Mouse (Mus musculus) MEL (cell line): ENCODE measurements around the gene Grm1. TPM values are rescaled to one million over a fixed set of nuclear protein-coding genes. Genes with fewer than 3 reads are reported as not detected.

Experiments used
- DNase-seq: peaks from one replicate; pipeline ENCODE4 v3.0.0; 2011; ENCODE audit warnings: low read depth, low spot score
- H3K27ac ChIP-seq: 2 replicates; pipeline ENCODE4 v1.5.1; 2012; ENCODE audit warnings: low read depth, mild to moderate bottlenecking, control low read depth, low read length, moderate library complexity; ENCODE audit not compliant: control insufficient read depth
- H3K27me3 ChIP-seq, 2 experiments: fragments of 150-350 bp in 1 of 2; sonication (generic) in 1 of 2; 2 replicates each; pipeline ENCODE4 v1.6.1; 2012; ENCODE audit warnings: low read length in 2 of 2, mild to moderate bottlenecking in 2 of 2, improper control_type of control experiment in 1 of 2, moderate library complexity in 1 of 2; ENCODE audit not compliant: insufficient read depth in 2 of 2, control insufficient read depth in 1 of 2
- H3K36me3 ChIP-seq, 2 experiments: 2 replicates each; pipeline ENCODE4 v1.6.1; 2012 to 2014; ENCODE audit warnings: low read length in 2 of 2, improper control_type of control experiment in 1 of 2, inconsistent platforms in 1 of 2, mild to moderate bottlenecking in 1 of 2; ENCODE audit not compliant: insufficient read depth in 2 of 2, control insufficient read depth in 1 of 2
- H3K4me1 ChIP-seq, 2 experiments: fragments of 150-350 bp in 1 of 2; sonication (generic) in 1 of 2; 2 replicates each; pipeline ENCODE4 v1.6.1; 2012; ENCODE audit warnings: low read length in 2 of 2, improper control_type of control experiment in 1 of 2, mild to moderate bottlenecking in 1 of 2; ENCODE audit not compliant: insufficient read depth in 2 of 2, control insufficient read depth in 1 of 2
- H3K4me3 ChIP-seq, 2 experiments: fragments of 150-350 bp in 1 of 2; sonication (generic) in 1 of 2; 2 replicates each; pipeline ENCODE4 v1.5.1; 2012; ENCODE audit warnings: low read depth in 2 of 2, low read length in 2 of 2, mild to moderate bottlenecking in 2 of 2, moderate library complexity in 2 of 2, control low read depth in 1 of 2, improper control_type of control experiment in 1 of 2; ENCODE audit not compliant: control insufficient read depth in 1 of 2, insufficient read depth in 1 of 2
- H3K79me2 ChIP-seq: 2 replicates; pipeline ENCODE4 v1.6.1; 2012; ENCODE audit warnings: mild to moderate bottlenecking, low read length, moderate library complexity; ENCODE audit not compliant: control insufficient read depth, poor library complexity, insufficient read depth
- H3K9ac ChIP-seq: 2 replicates; pipeline ENCODE4 v1.6.1; 2012; ENCODE audit warnings: low read depth, mild to moderate bottlenecking, control low read depth, low read length, moderate library complexity; ENCODE audit not compliant: control insufficient read depth, poor library complexity, severe bottlenecking
- H3K9me3 ChIP-seq: fragments of 150-350 bp; sonication (generic); replicated peaks from 2 replicates; pipeline ENCODE4 v1.6.1; 2012; ENCODE audit warnings: mild to moderate bottlenecking, low read length, improper control_type of control experiment, moderate library complexity; ENCODE audit not compliant: insufficient read depth
- BHLHE40 ChIP-seq: IDR thresholded peaks from 2 replicates; pipeline ENCODE4 v1.6.1; 2012; ENCODE audit warnings: low read depth, mild to moderate bottlenecking, inconsistent platforms, low read length, improper control_type of control experiment, borderline replicate concordance
- CHD1 ChIP-seq: IDR thresholded peaks from 2 replicates; pipeline ENCODE4 v1.6.1; 2012; ENCODE audit warnings: low read depth, mild to moderate bottlenecking, inconsistent platforms, low read length, improper control_type of control experiment
- CHD2 ChIP-seq: IDR thresholded peaks from 2 replicates; pipeline ENCODE4 v1.6.1; 2011; ENCODE audit warnings: low read length, improper control_type of control experiment
- ELF1 ChIP-seq: IDR thresholded peaks from 2 replicates; pipeline ENCODE4 v1.6.1; 2014; ENCODE audit warnings: low read depth, mild to moderate bottlenecking, inconsistent platforms, low read length, improper control_type of control experiment, moderate library complexity
- EP300 ChIP-seq, 2 experiments: IDR thresholded peaks; 2 replicates each; pipeline ENCODE4 v1.6.1; 2011; ENCODE audit warnings: improper control_type of control experiment in 2 of 2, low read length in 2 of 2, low read depth in 1 of 2, mild to moderate bottlenecking in 1 of 2
- GATA1 ChIP-seq: IDR thresholded peaks from 2 replicates; pipeline ENCODE4 v1.6.1; 2011; ENCODE audit warnings: low read depth, low read length, improper control_type of control experiment
- JUND ChIP-seq: IDR thresholded peaks from 2 replicates; pipeline ENCODE4 v1.6.1; 2011; ENCODE audit warnings: low read depth, mild to moderate bottlenecking, improper control_type of control experiment, low read length
- KAT2A ChIP-seq: conservative IDR thresholded peaks from 2 replicates; pipeline ENCODE4 v1.6.1; 2012; ENCODE audit warnings: low read depth, low read length, improper control_type of control experiment, inconsistent platforms
- MAFK ChIP-seq: IDR thresholded peaks from 2 replicates; pipeline ENCODE4 v1.6.1; 2011; ENCODE audit warnings: low read depth, mild to moderate bottlenecking, low read length, improper control_type of control experiment, borderline replicate concordance
- MAZ ChIP-seq: IDR thresholded peaks from 2 replicates; pipeline ENCODE4 v1.6.1; 2012; ENCODE audit warnings: low read depth, mild to moderate bottlenecking, inconsistent platforms, low read length, improper control_type of control experiment
- MEF2A ChIP-seq: IDR thresholded peaks from 2 replicates; pipeline ENCODE4 v1.6.1; 2014; ENCODE audit warnings: low read depth, mild to moderate bottlenecking, inconsistent platforms, low read length, improper control_type of control experiment; ENCODE audit not compliant: poor library complexity, insufficient replicate concordance, severe bottlenecking; ENCODE audit errors: extremely low read depth
- MXI1 ChIP-seq: IDR thresholded peaks from 2 replicates; pipeline ENCODE4 v1.6.1; 2011; ENCODE audit warnings: mild to moderate bottlenecking, low read depth, low read length, improper control_type of control experiment
- MYB ChIP-seq: IDR thresholded peaks from 2 replicates; pipeline ENCODE4 v1.6.1; 2011; ENCODE audit warnings: mild to moderate bottlenecking, low read depth, low read length, improper control_type of control experiment
- MYC ChIP-seq: IDR thresholded peaks from 2 replicates; pipeline ENCODE4 v1.6.1; 2011; ENCODE audit warnings: low read depth, mild to moderate bottlenecking, low read length, improper control_type of control experiment, moderate library complexity
- NELFE ChIP-seq: IDR thresholded peaks from 2 replicates; pipeline ENCODE4 v1.6.1; 2011; ENCODE audit warnings: low read depth, low read length, improper control_type of control experiment
- POLR2AphosphoS2 ChIP-seq: IDR thresholded peaks from 2 replicates; pipeline ENCODE4 v1.6.1; 2011; ENCODE audit warnings: low read length, improper control_type of control experiment
- RAD21 ChIP-seq: IDR thresholded peaks from 2 replicates; pipeline ENCODE4 v1.6.1; 2011; ENCODE audit warnings: mild to moderate bottlenecking, low read depth, low read length, improper control_type of control experiment
- RCOR1 ChIP-seq: IDR thresholded peaks from 2 replicates; pipeline ENCODE4 v1.6.1; 2012; ENCODE audit warnings: low read depth, mild to moderate bottlenecking, inconsistent platforms, low read length, improper control_type of control experiment
- SIN3A ChIP-seq: IDR thresholded peaks from 2 replicates; pipeline ENCODE4 v1.6.1; 2012; ENCODE audit warnings: low read length, improper control_type of control experiment, inconsistent platforms
- SMC3 ChIP-seq: IDR thresholded peaks from 2 replicates; pipeline ENCODE4 v1.6.1; 2011; ENCODE audit warnings: low read depth, low read length, improper control_type of control experiment
- TAL1 ChIP-seq: IDR thresholded peaks from 2 replicates; pipeline ENCODE4 v1.6.1; 2012; ENCODE audit warnings: mild to moderate bottlenecking, inconsistent platforms, low read length, moderate library complexity, mixed read lengths
- TBP ChIP-seq: IDR thresholded peaks from 2 replicates; pipeline ENCODE4 v1.8.0; 2011; ENCODE audit warnings: low read depth, low read length, improper control_type of control experiment
- UBTF ChIP-seq: IDR thresholded peaks from 2 replicates; pipeline ENCODE4 v1.6.1; 2012; ENCODE audit warnings: low read depth, mild to moderate bottlenecking, inconsistent platforms, low read length, improper control_type of control experiment, moderate library complexity, borderline replicate concordance; ENCODE audit not compliant: insufficient read depth
- USF2 ChIP-seq, 2 experiments: IDR thresholded peaks; 2 replicates each; pipeline ENCODE4 v1.6.1; 2011 to 2012; ENCODE audit warnings: improper control_type of control experiment in 2 of 2, low read length in 2 of 2, borderline replicate concordance in 1 of 2, inconsistent platforms in 1 of 2, low read depth in 1 of 2, mild to moderate bottlenecking in 1 of 2; ENCODE audit not compliant: insufficient read depth in 1 of 2
- ZC3H11A ChIP-seq: IDR thresholded peaks from 2 replicates; pipeline ENCODE4 v1.6.1; 2012; ENCODE audit warnings: low read depth, mild to moderate bottlenecking, inconsistent platforms, low read length, improper control_type of control experiment
- ZKSCAN1 ChIP-seq: IDR thresholded peaks from 2 replicates; pipeline ENCODE4 v1.6.1; 2012; ENCODE audit warnings: low read depth, mild to moderate bottlenecking, inconsistent platforms, low read length, improper control_type of control experiment, moderate library complexity
- polyA plus RNA-seq, 2 experiments: library from polyadenylated mRNA; stranded (reverse) in 1 of 2; unstranded in 1 of 2; fragments of >175 nt in 1 of 2; fragments of >200 nt in 1 of 2; gene quantifications; 2 replicates each; pipeline versions ENCODE4 v1.2.1 to v1.2.4; 2012; ENCODE audit warnings: low replicate concordance in 2 of 2, low read depth in 1 of 2; ENCODE audit not compliant: insufficient read length in 2 of 2, insufficient read depth in 1 of 2, missing spikeins in 1 of 2
- total RNA-seq: library from RNA; depleted of rRNA; stranded (reverse); fragments of 300-350 nt; gene quantifications from 2 replicates; pipeline ENCODE4 v1.2.3, GENCODE M21; 2012

Grm1 gene
- total and polyA plus RNA-seq, 3 experiments, result not detected

DNA sequence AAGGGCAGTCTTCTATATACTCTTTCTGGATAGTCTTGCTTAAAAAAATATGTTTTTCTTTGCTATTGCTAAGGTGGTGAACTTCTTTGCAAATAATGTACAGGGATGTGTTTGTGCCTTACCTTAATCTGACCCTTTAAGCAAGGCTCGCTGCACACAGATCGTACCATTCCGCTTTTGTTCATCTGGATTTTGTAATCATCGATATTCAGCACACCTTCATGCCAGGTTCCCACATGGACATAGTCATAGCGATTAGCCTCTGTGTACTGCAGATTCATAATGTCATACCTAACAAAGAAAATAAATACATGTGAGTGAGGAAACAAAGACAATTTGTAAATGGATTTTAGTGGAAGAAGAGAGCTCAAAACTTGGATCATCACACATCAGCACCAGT is 340.8 kb downstream of the Grm1 start:
- H3K9me3 ChIP-seq, result no peaks in the 10 kb centered on the region
- H3K27ac ChIP-seq, result no peak overlapping the region
- TF ChIP-seq RCOR1 (no peak), SIN3A (no peak), USF2 (IDR thresholded peaks at IDR 0.05; ENCODE audit: borderline replicate concordance in 1 of 2, insufficient read depth in 1 of 2, low read depth in 1 of 2, low read length in 2 of 2) (no peak), JUND (no peak), MEF2A (no peak), BHLHE40 (no peak), MAZ (no peak), POLR2AphosphoS2 (no peak), MYC (no peak), ELF1 (no peak), KAT2A (no peak), GATA1 (no peak), MAFK (no peak), MXI1 (no peak), UBTF (no peak)
- no peak for DNase-seq
- no peaks in the 10 kb centered on the region for H3K27me3 ChIP-seq
- H3K4me3 ChIP-seq, result no peak overlapping the region
- no peak overlapping the region for H3K9ac ChIP-seq
- no peaks in the 10 kb centered on the region for H3K79me2 ChIP-seq
- peaks cover 0 to 14% of the 10 kb centered on the region in 2 experiments; a peak in 2 of 4 replicates for H3K36me3 ChIP-seq
- peaks cover 4 to 10% of the 10 kb centered on the region in 2 experiments for H3K4me1 ChIP-seq

DNA sequence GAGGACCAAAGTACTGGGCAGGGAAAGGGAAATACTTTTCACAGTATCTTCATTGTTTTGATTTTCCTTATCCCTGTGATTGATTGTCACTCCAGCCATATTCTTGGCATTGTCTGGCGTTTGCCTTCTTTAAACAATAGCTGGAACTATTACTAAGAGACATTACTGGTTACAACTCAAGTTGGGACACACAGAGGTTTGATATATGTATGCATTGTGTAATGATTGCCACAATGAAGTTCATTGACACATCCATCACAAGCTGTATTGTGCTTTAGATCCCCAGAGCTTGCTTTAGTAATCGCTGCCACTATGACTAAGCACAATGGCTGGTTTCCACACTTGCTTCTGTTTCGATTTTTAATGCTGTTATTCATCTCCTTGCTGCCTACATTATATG is 341.4 kb downstream of the Grm1 start:
- no peaks in the 10 kb centered on the region for H3K79me2 ChIP-seq
- no peak overlapping the region for H3K4me3 ChIP-seq
- peaks cover 4 to 10% of the 10 kb centered on the region in 2 experiments for H3K4me1 ChIP-seq
- H3K27me3 ChIP-seq, result no peaks in the 10 kb centered on the region
- H3K27ac ChIP-seq, result no peak overlapping the region
- H3K9ac ChIP-seq, result no peak overlapping the region
- H3K9me3 ChIP-seq, result no peaks in the 10 kb centered on the region
- H3K36me3 ChIP-seq, result peaks cover 0 to 15% of the 10 kb centered on the region in 2 experiments; a peak in 2 of 4 replicates
- TF ChIP-seq MYB, result no peak
- TF ChIP-seq BHLHE40, result no peak
- TF ChIP-seq SMC3, result no peak
- no peak for TF ChIP-seq NELFE
- no peak for TF ChIP-seq ZKSCAN1
- TF ChIP-seq CHD1, result no peak
- TF ChIP-seq TBP, result no peak
- no peak for TF ChIP-seq KAT2A
- TF ChIP-seq TAL1, result no peak
- no peak for TF ChIP-seq MYC
- no peak for TF ChIP-seq CHD2
- TF ChIP-seq GATA1, result no peak
- TF ChIP-seq EP300 (IDR thresholded peaks at IDR 0.05; ENCODE audit: low read depth in 1 of 2, low read length in 2 of 2), result no peak
- TF ChIP-seq ZC3H11A, result no peak
- no peak for TF ChIP-seq RAD21
- TF ChIP-seq, all 39 proteins: peak for 0
- no peak for DNase-seq
